Mouse (Mus musculus) layer of hippocampus, adult 2 months (tissue): ENCODE results near the gene Six5. TPM values are rescaled to one million over a fixed set of nuclear protein-coding genes. Genes with fewer than 3 reads are reported as not detected.

ENCODE experiments used
- DNase-seq, 2 experiments: peaks; one replicate each; pipeline ENCODE4 v3.0.0; 2022; ENCODE audit warnings: low spot score in 2 of 2
- H3K27ac ChIP-seq: fragments of 200-600 bp; 2 replicates; pipeline ENCODE4 v1.8.1; 2022
- H3K4me3 ChIP-seq: fragments of 200-600 bp; 2 replicates; pipeline ENCODE4 v1.8.1; 2022; ENCODE audit warnings: mild to moderate bottlenecking
- CTCF ChIP-seq: fragments of 200-600 bp; conservative IDR thresholded peaks from 2 replicates; pipeline ENCODE4 v1.8.1; 2022; ENCODE audit warnings: antibody characterized with exemption, mild to moderate bottlenecking, moderate library complexity
- microRNA-seq, 2 experiments: library from miRNA; unstranded; fragments of <30 nt; microRNA quantifications; one replicate each; pipeline ENCODE4 v1.2.0; 2021
- total RNA-seq, 2 experiments: library from RNA; stranded (reverse); gene quantifications; 2 replicates each; pipeline ENCODE4 v1.2.3; 2021

Six5 gene
- total RNA-seq, 2 experiments from 2014 or later, result 2.4 to 2.8 TPM

- no peak for TF ChIP-seq CTCF
- no peak overlapping the region for H3K27ac ChIP-seq
- DNase-seq, result no peak
- no peak overlapping the region for H3K4me3 ChIP-seq
Measured at GRCm38 (mm10) chr7:19146793-19147192, 52.4 kb downstream of the Six5 start.

DNA sequence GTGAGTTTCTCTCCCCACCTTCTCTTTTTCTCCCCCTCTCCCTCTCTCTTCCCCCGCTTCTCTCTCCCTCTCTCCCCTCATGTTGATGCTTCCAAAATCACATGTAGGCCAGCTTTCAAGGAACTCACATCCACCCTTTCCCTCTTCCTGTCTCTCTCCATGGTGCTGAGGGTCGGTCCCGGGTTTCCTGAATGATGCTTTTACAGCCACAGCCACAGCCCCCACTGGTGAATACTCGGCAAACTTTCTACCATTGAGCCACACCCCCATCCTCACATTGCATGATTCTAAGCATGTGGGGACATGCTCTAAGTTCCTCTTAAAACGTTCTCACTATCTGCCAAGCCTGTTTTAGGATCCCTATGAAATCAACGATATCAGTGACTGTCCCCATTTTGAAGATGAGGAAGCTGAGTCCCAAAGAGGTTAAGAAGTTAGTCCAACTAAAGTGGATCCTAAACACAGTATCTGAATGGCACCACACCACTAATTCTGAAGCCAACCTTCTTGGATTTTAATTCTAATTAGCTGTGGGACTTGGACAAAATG, 53.2 kb downstream of the Six5 start:
- TF ChIP-seq CTCF, result no peak
- Histone ChIP-seq H3K4me3 (no peak overlapping the region; the same call in 1 of the 2 replicates), H3K27ac (no peak overlapping the region)

More for the DNA sequence above, 53.2 kb downstream of the Six5 start:
- no peak for DNase-seq

Small RNA genes lying within 50 kb of the gene (microRNA-seq; reads per million reads assigned to microRNA genes)
- 2.2 to 2.9 reads per million in 2 experiments for gene Mir3100

Other genes starting within 250 kb of the Six5 start
- 10 to 100 TPM; 15.1 to 15.2 TPM for gene Pglyrp1, start 223.3 kb upstream of the Six5 start, total RNA-seq
- gene Ccdc61, start 184.2 kb upstream of the Six5 start, total RNA-seq, result 10 to 100 TPM; 10.9 to 12.6 TPM
- 10 to 100 TPM; 82.7 to 85.4 TPM for gene Nova2, start 168.7 kb upstream of the Six5 start, total RNA-seq
- under 1 TPM; 0.54 to 0.66 TPM for gene Nanos2, start 107.2 kb upstream of the Six5 start, total RNA-seq
- 10 to 100 TPM; 44.0 to 46.4 TPM for gene Mypop, start 103.3 kb upstream of the Six5 start, total RNA-seq
- 10 to 100 TPM; 52.7 to 56.3 TPM for gene Irf2bp1, start 90.5 kb upstream of the Six5 start, total RNA-seq
- gene Foxa3, start 71.1 kb upstream of the Six5 start, total RNA-seq, result not detected
- 100 to 1,000 TPM; 112 to 114 TPM for gene Sympk, start 70.2 kb upstream of the Six5 start, total RNA-seq
- under 1 TPM in 1 of 2 experiments, not detected in 1; 0.20 TPM for gene Rsph6a, start 39.9 kb upstream of the Six5 start, total RNA-seq
- gene Dmwd, start 18.4 kb upstream of the Six5 start, total RNA-seq, result 100 to 1,000 TPM; 154 TPM
- gene Dmpk, start 10.7 kb upstream of the Six5 start, total RNA-seq, result 10 to 100 TPM; 38.8 to 56.8 TPM
- gene Gm4969, start 23.8 kb downstream of the Six5 start, total RNA-seq, result under 1 TPM; 0.33 to 0.71 TPM
- 10 to 100 TPM; 12.5 to 13.1 TPM for gene Fbxo46, start 25.3 kb downstream of the Six5 start, total RNA-seq
- gene Qpctl, start 54.7 kb downstream of the Six5 start, total RNA-seq, result 10 to 100 TPM; 17.6 to 18.4 TPM
- gene Snrpd2, start 55.1 kb downstream of the Six5 start, total RNA-seq, result 10 to 100 TPM; 76.0 to 80.5 TPM
- gene Gipr, start 71.5 kb downstream of the Six5 start, total RNA-seq, result 1 to 10 TPM in 1 of 2 experiments, under 1 TPM in 1; 0.87 to 1.2 TPM
- 100 to 1,000 TPM; 159 to 162 TPM for gene Eml2, start 81.8 kb downstream of the Six5 start, total RNA-seq
- gene Gpr4, start 117.9 kb downstream of the Six5 start, total RNA-seq, result 1 to 10 TPM; 1.6 to 2.5 TPM
- 10 to 100 TPM; 37.4 to 38.7 TPM for gene Opa3, start 133.7 kb downstream of the Six5 start, total RNA-seq
- 10 to 100 TPM; 15.7 to 17.1 TPM for gene Vasp, start 177.2 kb downstream of the Six5 start, total RNA-seq
- gene Ppm1n, start 185.5 kb downstream of the Six5 start, total RNA-seq, result not detected
- gene Rtn2, start 188.0 kb downstream of the Six5 start, total RNA-seq, result 10 to 100 TPM; 90.3 to 92.7 TPM
- gene Fosb, start 215.5 kb downstream of the Six5 start, total RNA-seq, result 10 to 100 TPM; 12.8 to 14.1 TPM